ENCODE assay signal across 8 mouse cellular contexts in the genomic region with DNA sequence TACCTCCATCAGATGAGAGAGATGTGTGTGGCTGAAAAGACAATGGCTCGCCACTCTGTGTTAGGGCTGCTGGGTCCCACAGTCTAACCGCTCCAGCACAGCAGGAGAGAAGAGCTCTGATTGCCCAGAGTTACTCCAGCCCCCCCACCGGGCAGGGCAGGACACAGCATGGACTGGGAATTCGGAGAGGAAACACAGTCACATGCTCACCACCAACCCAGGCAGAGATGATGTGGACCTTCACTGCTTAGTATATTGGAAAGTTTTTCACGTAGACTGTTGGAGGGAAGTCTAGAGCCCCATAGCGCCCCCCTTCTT. TPM values are rescaled to one million over a fixed set of nuclear protein-coding genes. Genes with fewer than 3 reads are reported as not detected.
A peak's percentile ranks its signal among the peaks of the same experiment; 100 is the strongest.
DNase-seq lines count a peak whose midpoint lies in the region; ATAC-seq and TF ChIP-seq lines count a peak whose summit lies in the region.

No protein-coding gene starts in this region.

- no peak for DNase-seq in kidney, postnatal 25 days
- DNase-seq in forebrain, embryonic 10.5 days (ENCODE audit: extremely low spot score, low spot score) = no peak
- no peak for DNase-seq in limb, embryonic 14.5 days (ENCODE audit: low spot score)
- peak; percentile 24 for DNase-seq in retina, postnatal 1 day
- DNase-seq in cerebellum, postnatal 36 days = no peak
- DNase-seq in adrenal gland, adult 8-10 months = no peak
- DNase-seq in right cerebral cortex, postnatal 25 days = no peak

- H3K4me3 ChIP-seq in kidney, embryonic 16.5 days (ENCODE audit: low read length) = peak overlapping the region; percentile 37
- H3K4me3 ChIP-seq in forebrain, embryonic 10.5 days = peak overlapping the region; percentile 41
- H3K4me3 ChIP-seq in limb, embryonic 14.5 days (replicated peaks; ENCODE audit: low read length) = peak overlapping the region; percentile 23

- peak overlapping the region; percentile 56 for H3K4me2 ChIP-seq in kidney, embryonic 16.5 days (replicated peaks; ENCODE audit: low read depth, low read length)
- peak overlapping the region; percentile 44 for H3K4me2 ChIP-seq in limb, embryonic 14.5 days (replicated peaks; ENCODE audit: low read depth, low read length, severe bottlenecking)

- WGBS in kidney, embryonic 16.5 days = 19% methylated on average over 6 of the region's 6 CpGs
- WGBS in forebrain, embryonic 10.5 days = 15% methylated on average over 6 of the region's 6 CpGs
- WGBS in limb, embryonic 14.5 days = 12% methylated on average over 6 of the region's 6 CpGs

- no peaks in the 10 kb centered on the region for H3K27me3 ChIP-seq in kidney, embryonic 16.5 days (ENCODE audit: insufficient read depth, low read length)
- no peaks in the 10 kb centered on the region for H3K27me3 ChIP-seq in forebrain, embryonic 10.5 days (ENCODE audit: poor library complexity, severe bottlenecking)
- H3K27me3 ChIP-seq in limb, embryonic 14.5 days (ENCODE audit: control insufficient read depth, insufficient read depth, low read length) = no peaks in the 10 kb centered on the region

- no peak overlapping the region for H3K27ac ChIP-seq in kidney, embryonic 16.5 days (ENCODE audit: low read length)
- H3K27ac ChIP-seq in forebrain, embryonic 10.5 days = peak overlapping the region; percentile 12; the same call in 1 of the 2 replicates
- no peak overlapping the region for H3K27ac ChIP-seq in limb, embryonic 14.5 days (replicated peaks; ENCODE audit: low read depth, low read length)

- no peaks in the 10 kb centered on the region for H3K36me3 ChIP-seq in kidney, embryonic 16.5 days (ENCODE audit: insufficient read depth, low read length)
- H3K36me3 ChIP-seq in forebrain, embryonic 10.5 days (replicated peaks) = no peaks in the 10 kb centered on the region
- no peaks in the 10 kb centered on the region for H3K36me3 ChIP-seq in limb, embryonic 14.5 days (ENCODE audit: control insufficient read depth, insufficient read depth, low read length)

- H3K4me1 ChIP-seq in kidney, embryonic 16.5 days (ENCODE audit: insufficient read depth, low read length) = peaks cover 7% of the 10 kb centered on the region
- peaks cover 14% of the 10 kb centered on the region for H3K4me1 ChIP-seq in forebrain, embryonic 10.5 days
- H3K4me1 ChIP-seq in limb, embryonic 14.5 days (ENCODE audit: control insufficient read depth, insufficient read depth, low read length) = no peaks in the 10 kb centered on the region

- no peaks in the 10 kb centered on the region for H3K9me3 ChIP-seq in kidney, embryonic 16.5 days (ENCODE audit: low read length)
- H3K9me3 ChIP-seq in forebrain, embryonic 10.5 days = no peaks in the 10 kb centered on the region
- H3K9me3 ChIP-seq in limb, embryonic 14.5 days (ENCODE audit: control insufficient read depth, low read length) = no peaks in the 10 kb centered on the region

- H3K9ac ChIP-seq in kidney, embryonic 16.5 days (replicated peaks; ENCODE audit: low read length) = no peak overlapping the region; the same call in 1 of the 2 replicates
- H3K9ac ChIP-seq in limb, embryonic 14.5 days (ENCODE audit: low read depth, low read length, severe bottlenecking) = no peak overlapping the region

- peak; percentile 65 for ATAC-seq in kidney, embryonic 16.5 days (ENCODE audit: low FRiP score, low TSS enrichment)
- no peak for ATAC-seq in limb, embryonic 14.5 days (ENCODE audit: low FRiP score, low read depth)

- TF ChIP-seq POLR2A in limb, embryonic 14.5 days (IDR thresholded peaks at IDR 0.05; ENCODE audit: borderline replicate concordance, extremely low read depth, insufficient read depth, insufficient read length) = no peak

RNA-seq across cellular contexts. Expression of a gene that starts 37.3 kb away (rescaled TPM):
- polyA plus RNA-seq in kidney, embryonic 16.5 days (2015; fragmentation: Nextera tagmentation; extraction: Ambion mirVana) = 22.2 and 28.0 TPM in 2 replicates
- polyA plus RNA-seq in forebrain, embryonic 10.5 days (2016; fragmentation: Nextera tagmentation; extraction: Ambion mirVana) = 29.1 and 29.4 TPM in 2 replicates
- 84.6 and 101 TPM in 2 replicates for polyA plus RNA-seq in limb, embryonic 14.5 days (2012; rRNA removed)
- polyA plus RNA-seq in limb, embryonic 14.5 days (2014; fragmentation: Nextera tagmentation; extraction: Ambion mirVana) = 57.9 and 59.3 TPM in 2 replicates
- total RNA-seq in adrenal gland, adult 8-10 months (2022) = 10 to 100 TPM; 49.1 to 61.4 (median 52.3) TPM

RNA-seq across cellular contexts. Expression of a gene that starts 46.1 kb away (rescaled TPM):
- 56.4 and 59.9 TPM in 2 replicates for polyA plus RNA-seq in kidney, embryonic 16.5 days (2015; fragmentation: Nextera tagmentation; extraction: Ambion mirVana)
- 77.0 and 81.1 TPM in 2 replicates for polyA plus RNA-seq in forebrain, embryonic 10.5 days (2016; fragmentation: Nextera tagmentation; extraction: Ambion mirVana)
- 31.0 and 44.4 TPM in 2 replicates for polyA plus RNA-seq in limb, embryonic 14.5 days (2012; rRNA removed)
- polyA plus RNA-seq in limb, embryonic 14.5 days (2014; fragmentation: Nextera tagmentation; extraction: Ambion mirVana) = 84.6 and 90.7 TPM in 2 replicates
- 10 to 100 TPM; 61.0 to 84.0 (median 67.3) TPM for total RNA-seq in adrenal gland, adult 8-10 months (2022)
